28 mouse cellular contexts compared by ENCODE assay signal in genomic region chr1:154498821-154499220, GRCm38 (mm10).
DNase-seq lines count a peak whose midpoint lies in the region; ATAC-seq lines count a peak whose summit lies in the region.
"Had no signal": no experiment of that assay in that cellular context is flagged by ENCODE, and none has a peak within 500 bp of the region (broad histone marks: within the 10 kb centered on the region; RNA-seq: fewer than 3 reads in every experiment).

No protein-coding gene starts in this region.

- no peak overlapping the region for H3K9ac ChIP-seq in embryonic facial prominence, embryonic 14.5 days (ENCODE audit: low read depth, low read length)
- H3K9ac ChIP-seq: embryonic facial prominence, embryonic 12.5 days; forebrain, embryonic 12.5 days; forebrain, embryonic 15.5 days; heart, embryonic 13.5 days; hindbrain, embryonic 14.5 days had no signal

- H3K27ac ChIP-seq in embryonic facial prominence, embryonic 14.5 days (replicated peaks; ENCODE audit: low read depth, low read length), result no peak overlapping the region
- no peak overlapping the region for H3K27ac ChIP-seq in embryonic facial prominence, embryonic 10.5 days (replicated peaks)
- H3K27ac ChIP-seq: embryonic facial prominence, embryonic 12.5 days; forebrain, embryonic 12.5 days; forebrain, embryonic 15.5 days; heart, adult 2 months; heart, embryonic 10.5 days; heart, embryonic 13.5 days; hindbrain, embryonic 14.5 days; hindbrain, postnatal 0 days had no signal

- DNase-seq in embryonic facial prominence, embryonic 14.5 days (ENCODE audit: low spot score), result peak; percentile 13
- DNase-seq in embryonic facial prominence, embryonic 10.5 days (ENCODE audit: low spot score), result no peak
- peak; percentile 41 for DNase-seq in layer of hippocampus, adult 11-12 months (ENCODE audit: low spot score)
- no peak for DNase-seq in layer of hippocampus, postnatal 25 days (ENCODE audit: extremely low spot score in 1 of 2, low spot score in 1 of 2)
- peak; percentile 45 to 65 for DNase-seq in right cerebral cortex, postnatal 10 days (ENCODE audit: low spot score in 2 of 2)
- DNase-seq in right cerebral cortex, postnatal 4 days, result no peak
- peak; percentile 34 to 38 for DNase-seq in layer of hippocampus, postnatal 36 days
- no peak for DNase-seq in thymus, postnatal 14 days
- DNase-seq: adrenal gland, postnatal 10 days; adrenal gland, postnatal 36 days; cerebellum, adult 11-12 months; cerebellum, adult 8-10 months; cerebellum, postnatal 10 days; gastrocnemius, postnatal 10 days; gastrocnemius, postnatal 36 days; heart, adult 2 months; heart, postnatal 14 days; heart, postnatal 4 days had no signal

- H3K4me1 ChIP-seq in embryonic facial prominence, embryonic 14.5 days (ENCODE audit: control insufficient read depth, insufficient read depth, low read length), result 0 out of 2 replicates have a peak, but pooled peaks cover 4% of the 10 kb centered on the region
- no peaks in the 10 kb centered on the region; the same call in 1 of the 2 replicates for H3K4me1 ChIP-seq in embryonic facial prominence, embryonic 10.5 days
- H3K4me1 ChIP-seq: embryonic facial prominence, embryonic 12.5 days; heart, embryonic 10.5 days; heart, embryonic 13.5 days had no signal

- no peaks in the 10 kb centered on the region for H3K27me3 ChIP-seq in embryonic facial prominence, embryonic 14.5 days (replicated peaks; ENCODE audit: control insufficient read depth, insufficient read depth, low read length)
- H3K27me3 ChIP-seq in embryonic facial prominence, embryonic 10.5 days (replicated peaks; ENCODE audit: low read depth, poor library complexity, severe bottlenecking), result no peaks in the 10 kb centered on the region
- H3K27me3 ChIP-seq: embryonic facial prominence, embryonic 12.5 days; forebrain, embryonic 12.5 days; forebrain, embryonic 15.5 days; heart, embryonic 13.5 days had no signal

- no peak for ATAC-seq in embryonic facial prominence, embryonic 14.5 days (ENCODE audit: low read depth)
- ATAC-seq: activated CD4-positive, CD25-positive, alpha-beta regulatory T cell, adult 4 months; forebrain, embryonic 15.5 days; hindbrain, postnatal 0 days; inflammation-experienced regulatory T-cells, adult 6 months had no signal

- no peak overlapping the region for H3K4me3 ChIP-seq in embryonic facial prominence, embryonic 14.5 days (ENCODE audit: low read depth, low read length)
- H3K4me3 ChIP-seq in embryonic facial prominence, embryonic 10.5 days, result no peak overlapping the region
- H3K4me3 ChIP-seq: embryonic facial prominence, embryonic 12.5 days; erythroblast, embryonic 14.5 days; forebrain, embryonic 12.5 days; forebrain, embryonic 15.5 days; heart, adult 2 months; heart, embryonic 10.5 days; heart, embryonic 13.5 days had no signal

- no peak overlapping the region for H3K4me2 ChIP-seq in embryonic facial prominence, embryonic 14.5 days (ENCODE audit: low read depth, low read length)
- H3K4me2 ChIP-seq: embryonic facial prominence, embryonic 12.5 days; forebrain, embryonic 12.5 days; forebrain, embryonic 15.5 days; heart, embryonic 13.5 days; hindbrain, embryonic 14.5 days had no signal

- no peaks in the 10 kb centered on the region for H3K36me3 ChIP-seq in embryonic facial prominence, embryonic 14.5 days (ENCODE audit: control insufficient read depth, insufficient read depth, low read length)
- no peaks in the 10 kb centered on the region for H3K36me3 ChIP-seq in embryonic facial prominence, embryonic 10.5 days (replicated peaks)
- H3K36me3 ChIP-seq: embryonic facial prominence, embryonic 12.5 days; forebrain, embryonic 12.5 days; forebrain, embryonic 15.5 days; heart, embryonic 10.5 days; heart, embryonic 13.5 days had no signal

- H3K9me3 ChIP-seq in embryonic facial prominence, embryonic 14.5 days (ENCODE audit: control insufficient read depth, low read length), result no peaks in the 10 kb centered on the region
- H3K9me3 ChIP-seq in embryonic facial prominence, embryonic 10.5 days, result no peaks in the 10 kb centered on the region
- H3K9me3 ChIP-seq: embryonic facial prominence, embryonic 12.5 days; forebrain, embryonic 12.5 days; forebrain, embryonic 15.5 days; heart, embryonic 10.5 days; heart, embryonic 13.5 days had no signal

- WGBS in embryonic facial prominence, embryonic 14.5 days, result 53% methylated on average over 4 of the region's 4 CpGs
- WGBS in embryonic facial prominence, embryonic 10.5 days, result 76% methylated on average over 4 of the region's 4 CpGs

Comparison
In these comparisons a context has a peak if more than half of its experiments do, and no peak if none do; other contexts are left out.
1. DNase-seq: peak in embryonic facial prominence, embryonic 14.5 days (single experiment), layer of hippocampus, adult 11-12 months (single experiment), right cerebral cortex, postnatal 10 days (2 of 2) and layer of hippocampus, postnatal 36 days (2 of 2); none in embryonic facial prominence, embryonic 10.5 days (single experiment), layer of hippocampus, postnatal 25 days (0 of 2), right cerebral cortex, postnatal 4 days (single experiment) and thymus, postnatal 14 days (single experiment).